Mouse (Mus musculus) neural tube, embryonic 14.5 days (tissue): ENCODE data around the gene Plscr1. TPM values are rescaled to one million over a fixed set of nuclear protein-coding genes. Genes with fewer than 3 reads are reported as not detected.

Experiments used
- ATAC-seq: fragments of 200-750 bp; cut with Nextera tagmentation; 2 replicates; pipeline ENCODE4 v1.8.0; 2017; ENCODE audit warnings: low read depth, mild to moderate bottlenecking, moderate TSS enrichment, moderate library complexity
- H3K27ac ChIP-seq: fragments of 300-500 bp; sonication (generic); 2 replicates; pipeline ENCODE4 v1.5.1; 2014; ENCODE audit warnings: low read depth, mild to moderate bottlenecking, control low read depth, low read length, moderate library complexity, mixed read lengths
- H3K27me3 ChIP-seq: fragments of 300-500 bp; sonication (generic); 2 replicates; pipeline ENCODE4 v1.6.1; 2014; ENCODE audit warnings: low read length; ENCODE audit not compliant: control insufficient read depth, insufficient read depth
- H3K36me3 ChIP-seq: fragments of 300-500 bp; sonication (generic); 2 replicates; pipeline ENCODE4 v1.6.1; 2014; ENCODE audit warnings: low read length, mixed read lengths; ENCODE audit not compliant: control insufficient read depth, insufficient read depth
- H3K4me1 ChIP-seq: fragments of 300-500 bp; sonication (generic); 2 replicates; pipeline ENCODE4 v1.6.1; 2014; ENCODE audit warnings: low read length; ENCODE audit not compliant: control insufficient read depth, insufficient read depth
- H3K4me2 ChIP-seq: fragments of 300-500 bp; sonication (generic); 2 replicates; pipeline ENCODE4 v1.6.1; 2014; ENCODE audit warnings: mild to moderate bottlenecking, low read depth, low read length, control low read depth
- H3K4me3 ChIP-seq: fragments of 300-500 bp; sonication (generic); 2 replicates; pipeline ENCODE4 v1.5.1; 2014; ENCODE audit warnings: low read depth, low read length, control low read depth, mixed read lengths
- H3K9ac ChIP-seq: fragments of 300-500 bp; sonication (generic); replicated peaks from 2 replicates; pipeline ENCODE4 v1.6.1; 2014; ENCODE audit warnings: low read depth, mild to moderate bottlenecking, control low read depth, low read length, mixed read lengths
- H3K9me3 ChIP-seq: fragments of 300-500 bp; sonication (generic); 2 replicates; pipeline ENCODE4 v1.6.1; 2016; ENCODE audit warnings: low read length; ENCODE audit not compliant: control insufficient read depth
- WGBS: fragments of 180-500 bp; shearing (Covaris S2); extraction: QIAGEN DNeasy Blood & Tissue Kit; methylation state at CpG from one replicate; pipeline ENCODE4 v1.1.7; 2014; 5-methylcytosine and 5-hydroxymethylcytosine counted together
- microRNA-seq: library from miRNA; unstranded; fragments of <30 nt; microRNA quantifications from one replicate; pipeline ENCODE4, GENCODE M21; 2016
- polyA plus RNA-seq: library from polyadenylated mRNA; unstranded; fragments of >200 nt; fragmentation: Nextera tagmentation; extraction: Ambion mirVana; gene quantifications from 2 replicates; pipeline ENCODE4 v1.2.1, GENCODE M21; 2014

Gene Plscr1
- polyA plus RNA-seq, 1 experiment from 2014 or later = 8.8 TPM

GRCm38 (mm10) chr9:92309077-92309476 is 59.5 kb downstream of the Plscr1 start, which contains the start of gene 1700057G04Rik:
Gene 1700057G04Rik (plus strand): TSS chr9:92309377.
- no peak within 1 kb of the TSS for H3K4me2 ChIP-seq
- WGBS = 88% methylated on average over 1 of the region's 1 CpGs
- no peaks in the 10 kb centered on the region for H3K4me1 ChIP-seq
- no peak within 1 kb of the TSS for H3K27ac ChIP-seq
- no peaks in the 10 kb centered on the region for H3K36me3 ChIP-seq
- no peaks in the 10 kb centered on the region for H3K9me3 ChIP-seq
- no peak within 1 kb of the TSS for H3K9ac ChIP-seq
- no peak within 1 kb of the TSS for H3K4me3 ChIP-seq
- no peak for ATAC-seq
- H3K27me3 ChIP-seq = no peaks in the 10 kb centered on the region

DNA sequence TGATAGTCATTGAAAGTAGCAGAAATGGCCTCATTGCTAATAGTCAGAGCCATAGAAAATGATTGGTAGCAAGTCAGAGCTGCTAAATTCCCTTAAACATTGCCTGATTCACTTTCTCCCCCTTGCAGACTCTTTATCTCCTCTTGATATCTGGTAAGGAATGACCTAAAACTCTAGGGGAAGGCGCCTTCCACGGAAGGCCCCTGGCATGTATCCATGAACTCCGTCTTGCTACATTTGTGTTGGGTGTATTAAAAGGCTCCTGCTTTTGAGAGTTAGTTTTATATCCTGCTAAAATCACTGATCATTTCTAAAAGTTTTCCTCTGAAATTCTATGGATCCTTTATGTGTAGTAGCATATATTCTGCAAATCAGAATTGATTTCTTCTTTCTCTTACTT is 67.2 kb downstream of the Plscr1 start:
- H3K4me2 ChIP-seq = no peak overlapping the region
- no peaks in the 10 kb centered on the region for H3K9me3 ChIP-seq
- ATAC-seq = no peak
- WGBS = 90% methylated on average over 3 of the region's 3 CpGs
- no peak overlapping the region for H3K27ac ChIP-seq
- H3K4me1 ChIP-seq = no peaks in the 10 kb centered on the region
- H3K9ac ChIP-seq = no peak overlapping the region
- no peaks in the 10 kb centered on the region for H3K36me3 ChIP-seq
- H3K4me3 ChIP-seq = no peak overlapping the region
- H3K27me3 ChIP-seq = no peaks in the 10 kb centered on the region

Small RNAs within 50 kb of the gene (microRNA-seq; reads per million reads assigned to microRNA genes)
- gene Mir6386 = not detected

Other genes starting within 250 kb of the Plscr1 start
- gene Plscr5, start 56.8 kb upstream of the Plscr1 start, polyA plus RNA-seq = 1.4 and 1.8 TPM in 2 replicates
- gene Plscr2, start 25.9 kb downstream of the Plscr1 start, polyA plus RNA-seq = 1.5 TPM in 1 of 2 replicates, not detected in the other
- not detected in 2 replicates for gene 1700057G04Rik, start 59.6 kb downstream of the Plscr1 start, polyA plus RNA-seq
- 1.9 and 3.5 TPM in 2 replicates for gene Plscr4, start 207.6 kb downstream of the Plscr1 start, polyA plus RNA-seq